Mouse (Mus musculus): ENCODE results near the gene Gemin7. TPM values are rescaled to one million over a fixed set of nuclear protein-coding genes. Genes with fewer than 3 reads are reported as not detected.

Gene Gemin7
- total RNA-seq, 2 experiments from 2014 or later, result 52.6 to 54.1 TPM

DNA sequence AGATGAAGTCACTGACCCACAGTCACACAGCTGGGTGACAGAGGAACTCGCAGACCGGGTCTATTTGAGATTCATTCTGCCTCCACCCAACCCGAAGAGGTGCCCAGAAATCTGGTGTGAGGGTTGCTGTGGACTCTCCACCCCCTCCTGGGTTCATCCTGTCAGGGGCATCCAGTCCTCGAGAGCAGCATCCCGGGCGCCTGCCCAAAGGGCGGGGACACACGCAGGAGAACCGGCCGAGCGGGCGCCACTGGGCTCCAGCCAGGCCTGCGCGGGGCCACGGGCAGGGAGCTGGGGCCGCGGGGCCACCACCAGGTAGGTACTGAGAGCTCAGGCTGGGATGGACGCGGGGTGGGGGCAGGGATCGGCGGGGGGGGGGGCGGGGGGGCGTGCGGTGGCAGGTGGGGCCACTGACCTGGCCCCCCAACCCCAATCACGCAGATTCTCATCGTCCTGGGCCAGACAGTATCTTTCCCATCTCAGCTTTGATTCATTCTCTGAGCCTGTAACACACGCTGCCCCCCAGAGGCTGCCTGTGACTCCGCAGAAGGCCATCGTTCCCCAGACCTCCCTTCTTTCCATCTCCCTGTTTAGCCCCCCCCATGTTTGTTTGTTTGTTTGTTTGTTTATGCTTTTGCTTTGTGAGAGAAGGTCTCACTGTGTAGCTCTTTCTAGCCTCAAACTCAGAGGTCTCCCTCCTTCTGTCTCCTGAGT, 59.6 kb downstream of the Gemin7 start, which contains the start of gene Nkpd1:
Nkpd1 (plus strand) TSS at position 187 of the 714 bp plus-strand sequence.
- intact Hi-C loops (cut with DNase I), result no loop called here
- no peak for DNase-seq (ENCODE audit: low spot score in 2 of 2)

Other genes starting within 250 kb of the Gemin7 start
- gene Ercc1, start 232.8 kb downstream of the Gemin7 start, total RNA-seq (2021), result 10 to 100 TPM; 35.6 to 41.8 TPM
- gene Cd3eap, start 218.1 kb downstream of the Gemin7 start, total RNA-seq (2021), result 10 to 100 TPM; 17.3 to 17.6 TPM
- gene Ppp1r13l, start 217.8 kb downstream of the Gemin7 start, total RNA-seq (2021), result 1 to 10 TPM; 5.1 to 7.9 TPM
- gene Ercc2, start 195.6 kb downstream of the Gemin7 start, total RNA-seq (2021), result 10 to 100 TPM; 26.1 to 40.0 TPM
- gene Klc3, start 173.5 kb downstream of the Gemin7 start, total RNA-seq (2021), result 1 to 10 TPM; 2.6 to 3.3 TPM
- gene Ckm, start 172.8 kb downstream of the Gemin7 start, total RNA-seq (2021), result under 1 TPM; 0.35 to 0.41 TPM
- gene Mark4, start 118.8 kb downstream of the Gemin7 start, total RNA-seq (2021), result 10 to 100 TPM; 76.8 to 77.7 TPM
- gene Exoc3l2, start 114.3 kb downstream of the Gemin7 start, total RNA-seq (2021), result under 1 TPM; 0.23 to 0.52 TPM
- 1 to 10 TPM; 6.8 to 7.2 TPM for gene Bloc1s3, start 69.2 kb downstream of the Gemin7 start, total RNA-seq (2021)
- 10 to 100 TPM; 18.2 to 19.5 TPM for gene Trappc6a, start 69.2 kb downstream of the Gemin7 start, total RNA-seq (2021)
- gene Nkpd1, start 59.8 kb downstream of the Gemin7 start, total RNA-seq (2021), result under 1 TPM; 0.68 to 0.94 TPM
- 100 to 1,000 TPM; 135 to 140 TPM for gene Ppp1r37, start 14.5 kb downstream of the Gemin7 start, total RNA-seq (2021)
- 1 to 10 TPM; 1.2 to 1.3 TPM for gene Zfp296, start 308 bp downstream of the Gemin7 start, total RNA-seq (2021)
- gene Clasrp, start 26.9 kb upstream of the Gemin7 start, total RNA-seq (2021), result 100 to 1,000 TPM in 1 of 2 experiments, 10 to 100 TPM in 1; 65.1 to 110 TPM
- 1 to 10 TPM; 4.6 to 6.7 TPM for gene Relb, start 51.8 kb upstream of the Gemin7 start, total RNA-seq (2021)
- gene Clptm1, start 87.4 kb upstream of the Gemin7 start, total RNA-seq (2021), result 100 to 1,000 TPM; 147 to 157 TPM
- gene Apoc2, start 100.3 kb upstream of the Gemin7 start, total RNA-seq (2021), result not detected
- not detected for gene Gm44805, start 103.8 kb upstream of the Gemin7 start, total RNA-seq (2021)
- gene Apoc4, start 103.9 kb upstream of the Gemin7 start, total RNA-seq (2021), result not detected
- 1 to 10 TPM; 1.5 to 2.9 TPM for gene Apoc1, start 115.1 kb upstream of the Gemin7 start, total RNA-seq (2021)
- 1,000 to 10,000 TPM; 1,886 to 2,087 TPM for gene Apoe, start 121.6 kb upstream of the Gemin7 start, total RNA-seq (2021)
- gene Tomm40, start 137.8 kb upstream of the Gemin7 start, total RNA-seq (2021), result 100 to 1,000 TPM; 113 to 125 TPM
- 1 to 10 TPM; 7.2 to 9.3 TPM for gene Nectin2, start 172.9 kb upstream of the Gemin7 start, total RNA-seq (2021)
- 10 to 100 TPM; 12.2 to 13.1 TPM for gene Bcam, start 193.4 kb upstream of the Gemin7 start, total RNA-seq (2021)
- gene Cblc, start 219.2 kb upstream of the Gemin7 start, total RNA-seq (2021), result not detected
- gene Bcl3, start 245.2 kb upstream of the Gemin7 start, total RNA-seq (2021), result under 1 TPM; 0.27 to 0.32 TPM

All from left cerebral cortex, postnatal 36 days (tissue).